Mouse (Mus musculus) limb, embryonic 14.5 days (tissue): Measurements from ENCODE around the gene Trp53bp1. TPM values are rescaled to one million over a fixed set of nuclear protein-coding genes. Genes with fewer than 3 reads are reported as not detected.

ENCODE experiments used
- ATAC-seq: fragments of 200-750 bp; cut with Nextera tagmentation; 2 replicates; pipeline ENCODE4 v1.8.0; 2017; ENCODE audit warnings: low read depth, moderate number of reproducible peaks, moderate TSS enrichment; ENCODE audit not compliant: low FRiP score
- DNase-seq: peaks from one replicate; pipeline ENCODE4 v3.0.0-alpha.2; 2015; ENCODE audit warnings: low spot score
- H3K27ac ChIP-seq: fragments of 300-500 bp; sonication (generic); replicated peaks from 2 replicates; pipeline ENCODE4 v1.5.1; 2014; ENCODE audit warnings: low read depth, mild to moderate bottlenecking, low read length, moderate library complexity, mixed read lengths
- H3K27me3 ChIP-seq: fragments of 300-500 bp; sonication (generic); 2 replicates; pipeline ENCODE4 v1.6.1; 2014; ENCODE audit warnings: low read length, mixed read lengths; ENCODE audit not compliant: control insufficient read depth, insufficient read depth
- H3K36me3 ChIP-seq: fragments of 300-500 bp; sonication (generic); 2 replicates; pipeline ENCODE4 v1.6.1; 2014; ENCODE audit warnings: mild to moderate bottlenecking, low read length, moderate library complexity, mixed read lengths; ENCODE audit not compliant: control insufficient read depth, insufficient read depth
- H3K4me1 ChIP-seq: fragments of 300-500 bp; sonication (generic); 2 replicates; pipeline ENCODE4 v1.6.1; 2014; ENCODE audit warnings: antibody characterized with exemption, low read length, mixed read lengths; ENCODE audit not compliant: control insufficient read depth, insufficient read depth
- H3K4me2 ChIP-seq: fragments of 300-500 bp; sonication (generic); replicated peaks from 2 replicates; pipeline ENCODE4 v1.6.1; 2014; ENCODE audit warnings: low read depth, mild to moderate bottlenecking, low read length, moderate library complexity; ENCODE audit not compliant: severe bottlenecking
- H3K4me3 ChIP-seq: fragments of 300-500 bp; sonication (generic); replicated peaks from 2 replicates; pipeline ENCODE4 v1.5.1; 2014; ENCODE audit warnings: low read length
- H3K9ac ChIP-seq: fragments of 300-500 bp; sonication (generic); 2 replicates; pipeline ENCODE4 v1.6.1; 2014; ENCODE audit warnings: mild to moderate bottlenecking, low read depth, low read length, moderate library complexity; ENCODE audit not compliant: severe bottlenecking
- H3K9me3 ChIP-seq: fragments of 300-500 bp; sonication (generic); 2 replicates; pipeline ENCODE4 v1.6.1; 2016; ENCODE audit warnings: low read length; ENCODE audit not compliant: control insufficient read depth
- POLR2A ChIP-seq: fragments of 200-500 bp; IDR thresholded peaks from 2 replicates; pipeline ENCODE4 v1.8.0; 2012; ENCODE audit warnings: inconsistent platforms, mild to moderate bottlenecking, moderate library complexity, borderline replicate concordance; ENCODE audit not compliant: insufficient read depth, insufficient read length; ENCODE audit errors: extremely low read depth
- WGBS: fragments of 180-500 bp; shearing (Covaris S2); extraction: QIAGEN DNeasy Blood & Tissue Kit; methylation state at CpG from one replicate; pipeline ENCODE4 v1.1.7; 2014; 5-methylcytosine and 5-hydroxymethylcytosine counted together
- polyA plus RNA-seq, 2 experiments: library from polyadenylated mRNA; depleted of rRNA in 1 of 2; stranded (reverse) in 1 of 2; unstranded in 1 of 2; fragments of >200 nt; fragmentation: Nextera tagmentation in 1 of 2; extraction: Ambion mirVana in 1 of 2; gene quantifications; 2 replicates each; pipeline versions ENCODE4 v1.2.1 to v1.2.3; 2012 to 2014

Trp53bp1 gene
- polyA plus RNA-seq, 2 experiments, result 51.2 to 67.7 TPM

GRCm38 (mm10) chr2:121219994-121220393 is 51.2 kb downstream of the Trp53bp1 start:
- ATAC-seq, result no peak
- Histone ChIP-seq H3K27ac (no peak overlapping the region), H3K36me3 (peaks cover 94% of the 10 kb centered on the region), H3K4me2 (no peak overlapping the region), H3K9ac (no peak overlapping the region), H3K4me1 (no peaks in the 10 kb centered on the region), H3K9me3 (no peaks in the 10 kb centered on the region), H3K4me3 (no peak overlapping the region), H3K27me3 (no peaks in the 10 kb centered on the region)
- no peak for DNase-seq
- no peak for TF ChIP-seq POLR2A

- Histone ChIP-seq H3K27me3 (no peaks in the 10 kb centered on the region), H3K4me2 (no peak overlapping the region), H3K27ac (no peak overlapping the region), H3K36me3 (peaks cover 94% of the 10 kb centered on the region), H3K9me3 (no peaks in the 10 kb centered on the region), H3K4me1 (no peaks in the 10 kb centered on the region), H3K9ac (no peak overlapping the region), H3K4me3 (no peak overlapping the region)
- TF ChIP-seq POLR2A, result no peak
- no peak for DNase-seq
- ATAC-seq, result no peak
Measured at GRCm38 (mm10) chr2:121219177-121219576, 52.0 kb downstream of the Trp53bp1 start.

- 78% methylated on average over 3 of the region's 3 CpGs for WGBS
- H3K9ac ChIP-seq, result no peak overlapping the region
- no peak for TF ChIP-seq POLR2A
- no peaks in the 10 kb centered on the region for H3K27me3 ChIP-seq
- H3K4me1 ChIP-seq, result no peaks in the 10 kb centered on the region
- H3K4me3 ChIP-seq, result no peak overlapping the region
- peaks cover 90% of the 10 kb centered on the region for H3K36me3 ChIP-seq
- H3K9me3 ChIP-seq, result no peaks in the 10 kb centered on the region
- DNase-seq, result no peak
- no peak for ATAC-seq
- no peak overlapping the region for H3K4me2 ChIP-seq
- no peak overlapping the region for H3K27ac ChIP-seq
Measured at GRCm38 (mm10) chr2:121214491-121214890, 56.7 kb downstream of the Trp53bp1 start.

GRCm38 (mm10) chr2:121206541-121206940 is 64.7 kb downstream of the Trp53bp1 start:
- no peak overlapping the region for H3K4me2 ChIP-seq
- H3K4me3 ChIP-seq, result no peak overlapping the region
- no peaks in the 10 kb centered on the region for H3K27me3 ChIP-seq
- 90% methylated on average over 3 of the region's 3 CpGs for WGBS
- H3K4me1 ChIP-seq, result no peaks in the 10 kb centered on the region
- H3K27ac ChIP-seq, result no peak overlapping the region
- no peak for TF ChIP-seq POLR2A
- peaks cover 97% of the 10 kb centered on the region for H3K36me3 ChIP-seq
- no peaks in the 10 kb centered on the region for H3K9me3 ChIP-seq
- DNase-seq, result no peak
- no peak for ATAC-seq
- no peak overlapping the region for H3K9ac ChIP-seq

- Histone ChIP-seq H3K4me2 (no peak overlapping the region), H3K36me3 (peaks cover 91% of the 10 kb centered on the region), H3K9me3 (no peaks in the 10 kb centered on the region), H3K27ac (no peak overlapping the region), H3K27me3 (no peaks in the 10 kb centered on the region), H3K4me3 (no peak overlapping the region), H3K9ac (no peak overlapping the region), H3K4me1 (no peaks in the 10 kb centered on the region)
- DNase-seq (no peak), ATAC-seq (no peak)
- WGBS, result 93% methylated on average over 17 of the region's 17 CpGs
- TF ChIP-seq POLR2A, result no peak
Measured at GRCm38 (mm10) chr2:121204276-121204675, 66.9 kb downstream of the Trp53bp1 start.

- Histone ChIP-seq H3K36me3 (peaks cover 97% of the 10 kb centered on the region), H3K27me3 (no peaks in the 10 kb centered on the region)
Measured at GRCm38 (mm10) chr2:121195466-121195865, 75.7 kb downstream of the Trp53bp1 start.

More at GRCm38 (mm10) chr2:121195466-121195865, 75.7 kb downstream of the Trp53bp1 start:
- no peaks in the 10 kb centered on the region for H3K9me3 ChIP-seq
- no peak overlapping the region for H3K4me3 ChIP-seq
- no peak for ATAC-seq
- H3K9ac ChIP-seq, result no peak overlapping the region
- no peak overlapping the region for H3K4me2 ChIP-seq
- no peak for TF ChIP-seq POLR2A
- H3K27ac ChIP-seq, result no peak overlapping the region
- DNase-seq, result no peak
- 91% methylated on average over 9 of the region's 9 CpGs for WGBS
- H3K4me1 ChIP-seq, result no peaks in the 10 kb centered on the region
